Mouse (Mus musculus) olfactory bulb, adult 2 months (tissue): ENCODE results near the gene D3Ertd254e. TPM values are rescaled to one million over a fixed set of nuclear protein-coding genes. Genes with fewer than 3 reads are reported as not detected.

ENCODE experiments used
- H3K27ac ChIP-seq: fragments of 200-500 bp; 2 replicates; pipeline ENCODE4 v1.5.1; 2012; ENCODE audit warnings: low read depth, low read length; ENCODE audit not compliant: insufficient read depth
- H3K4me1 ChIP-seq: fragments of 200-500 bp; 2 replicates; pipeline ENCODE4 v1.6.1; 2012; ENCODE audit warnings: low read length; ENCODE audit not compliant: control insufficient read depth, insufficient read depth
- H3K4me3 ChIP-seq: fragments of 200-500 bp; 2 replicates; pipeline ENCODE4 v1.5.1; 2012; ENCODE audit warnings: mild to moderate bottlenecking, low read depth, low read length, moderate library complexity; ENCODE audit not compliant: insufficient read depth
- CTCF ChIP-seq: fragments of 200-500 bp; IDR thresholded peaks from 2 replicates; pipeline ENCODE4 v1.5.1; 2012; ENCODE audit warnings: low read depth, mild to moderate bottlenecking, low read length, moderate library complexity; ENCODE audit not compliant: insufficient read depth
- POLR2A ChIP-seq: fragments of 200-500 bp; IDR thresholded peaks from 2 replicates; pipeline ENCODE4 v1.6.1; 2012; ENCODE audit warnings: mild to moderate bottlenecking, low read depth, low read length, moderate library complexity; ENCODE audit not compliant: insufficient read depth
- WGBS: fragments of 180-500 bp; shearing (Covaris S2); methylation state at CpG from one replicate; pipeline ENCODE4 v1.1.7; 2018; 5-methylcytosine and 5-hydroxymethylcytosine counted together
- polyA plus RNA-seq: library from polyadenylated mRNA; stranded (reverse); fragments of >200 nt; gene quantifications from 2 replicates; pipeline ENCODE4 v1.2.4, GENCODE M21; 2012; ENCODE audit warnings: low replicate concordance; ENCODE audit not compliant: missing spikeins, insufficient read depth, insufficient read length

Gene D3Ertd254e
- polyA plus RNA-seq, 1 experiment, result not detected

DNA sequence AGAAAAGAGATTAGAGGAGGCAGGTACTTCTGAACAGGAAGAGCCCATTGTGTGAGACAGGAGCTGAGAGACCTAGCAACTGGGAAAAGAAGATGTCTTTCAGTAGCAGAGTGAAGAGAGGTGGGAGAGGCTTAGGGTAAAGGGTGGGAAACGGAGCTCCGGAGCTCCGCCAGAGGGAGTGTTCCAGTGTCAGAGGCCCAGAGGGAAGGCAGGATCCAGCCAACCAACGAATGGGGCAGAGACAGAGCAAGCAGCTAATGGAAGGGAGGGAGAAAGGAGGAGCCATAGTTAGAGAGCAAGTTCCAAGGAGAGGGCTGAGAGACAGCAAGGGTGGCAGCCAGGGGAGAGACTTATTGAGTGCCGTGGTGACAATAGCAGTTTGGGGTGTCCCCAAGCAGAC lies 4.5 kb downstream of the D3Ertd254e start:
- WGBS, result 14% methylated on average over 5 of the region's 5 CpGs
- Histone ChIP-seq H3K4me1 (peaks cover 18% of the 10 kb centered on the region), H3K27ac (no peak overlapping the region), H3K4me3 (no peak overlapping the region)
- TF ChIP-seq CTCF (no peak), POLR2A (no peak)

DNA sequence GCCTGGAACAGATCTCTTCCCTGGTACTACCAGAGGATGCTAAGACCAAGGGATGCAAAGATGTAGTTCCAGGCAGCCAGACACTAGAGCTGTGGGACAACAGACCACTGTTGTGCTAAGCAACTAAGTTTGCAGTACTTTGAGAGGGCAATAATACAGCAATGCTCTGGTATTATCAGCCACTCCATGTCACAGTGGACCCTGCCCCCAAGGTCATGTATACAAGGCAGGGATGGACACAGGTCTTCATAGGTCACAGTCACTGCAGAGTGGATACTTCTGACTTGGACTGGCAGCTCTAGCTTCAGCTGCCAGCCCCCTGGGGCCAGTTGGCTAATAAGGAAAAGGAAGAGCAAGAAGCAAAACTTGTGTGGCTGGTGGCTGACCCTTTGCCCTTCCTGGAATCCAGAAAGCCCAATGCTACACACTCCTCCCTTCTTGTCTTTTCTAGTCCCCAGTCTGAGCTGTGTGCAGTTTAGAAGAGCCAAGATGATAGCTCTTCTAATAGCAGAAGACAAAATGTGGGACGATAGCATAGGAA lies 19.9 kb downstream of the D3Ertd254e start:
- 87% methylated on average over 1 of the region's 1 CpGs for WGBS
- Histone ChIP-seq H3K4me3 (no peak overlapping the region), H3K4me1 (peaks cover 3% of the 10 kb centered on the region; the same call in 1 of the 2 replicates), H3K27ac (no peak overlapping the region)
- no peak for TF ChIP-seq CTCF
- TF ChIP-seq POLR2A, result no peak

- TF ChIP-seq CTCF (no peak), POLR2A (no peak)
- Histone ChIP-seq H3K4me1 (peaks cover 3% of the 10 kb centered on the region; the same call in 1 of the 2 replicates), H3K27ac (no peak overlapping the region; the same call in 1 of the 2 replicates), H3K4me3 (no peak overlapping the region)
- WGBS, result 71% methylated on average over 1 of the region's 1 CpGs
Observed at GRCm38 (mm10) chr3:36171348-36171747, 20.5 kb downstream of the D3Ertd254e start.

DNA sequence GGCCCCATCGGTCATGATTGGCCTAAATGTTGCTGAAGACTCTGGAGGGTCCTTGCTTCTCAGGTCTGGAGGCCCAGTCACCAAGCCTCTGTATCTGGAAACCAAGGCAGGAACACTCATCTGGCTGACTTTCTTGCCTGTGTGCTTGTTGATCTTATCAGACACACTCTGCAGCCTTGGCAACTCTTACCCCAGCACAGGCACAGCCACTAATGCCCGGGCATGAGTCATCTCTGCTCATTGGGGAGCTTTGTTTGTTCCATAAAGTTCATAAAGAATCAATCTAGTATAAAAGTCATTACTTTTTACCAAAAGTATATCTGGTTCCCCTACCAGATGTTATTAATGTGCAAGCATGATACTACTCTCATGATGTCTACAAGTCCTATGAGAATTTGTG lies 22.9 kb downstream of the D3Ertd254e start:
- Histone ChIP-seq H3K27ac (no peak overlapping the region), H3K4me1 (peaks cover 3% of the 10 kb centered on the region; the same call in 1 of the 2 replicates), H3K4me3 (no peak overlapping the region)
- WGBS, result 95% methylated on average over 2 of the region's 2 CpGs
- TF ChIP-seq CTCF (no peak), POLR2A (no peak)

- Histone ChIP-seq H3K4me3 (no peak overlapping the region), H3K27ac (no peak overlapping the region), H3K4me1 (no peaks in the 10 kb centered on the region)
- TF ChIP-seq CTCF (no peak), POLR2A (no peak)
- 3% methylated on average over 4 of the region's 4 CpGs for WGBS
Observed at GRCm38 (mm10) chr3:36181519-36181918, 30.7 kb downstream of the D3Ertd254e start.

GRCm38 (mm10) chr3:36186510-36186909 lies 35.7 kb downstream of the D3Ertd254e start:
- Histone ChIP-seq H3K4me1 (no peaks in the 10 kb centered on the region), H3K27ac (no peak overlapping the region), H3K4me3 (no peak overlapping the region)
- no peak for TF ChIP-seq CTCF
- TF ChIP-seq POLR2A, result no peak
- 88% methylated on average over 4 of the region's 4 CpGs for WGBS

DNA sequence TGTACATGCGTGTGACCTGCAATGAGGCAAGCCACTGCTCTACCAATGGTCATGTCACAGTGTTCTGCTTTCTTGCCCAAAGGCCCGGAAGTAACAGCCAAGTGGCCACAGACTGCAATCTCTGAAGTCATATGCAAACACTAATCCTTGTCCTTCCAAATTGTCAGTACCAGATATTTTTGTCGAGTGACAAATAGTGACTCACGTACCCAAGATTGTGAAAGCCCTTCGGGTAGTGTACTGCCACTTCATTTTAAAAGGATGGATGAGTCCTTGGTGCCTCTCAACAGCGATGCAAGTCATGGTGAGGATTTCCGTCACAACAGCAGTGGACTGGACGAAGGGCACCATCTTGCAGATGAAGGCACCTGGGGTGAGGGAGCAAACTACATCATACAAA lies 38.4 kb downstream of the D3Ertd254e start:
- H3K27ac ChIP-seq, result no peak overlapping the region
- H3K4me3 ChIP-seq, result no peak overlapping the region
- TF ChIP-seq CTCF (no peak), POLR2A (no peak)
- WGBS, result 90% methylated on average over 8 of the region's 8 CpGs
- no peaks in the 10 kb centered on the region for H3K4me1 ChIP-seq

- peaks cover 2% of the 10 kb centered on the region; the same call in 1 of the 2 replicates for H3K4me1 ChIP-seq
- no peak overlapping the region for H3K27ac ChIP-seq
- 34% methylated on average over 5 of the region's 5 CpGs for WGBS
- no peak overlapping the region for H3K4me3 ChIP-seq
- TF ChIP-seq CTCF (no peak), POLR2A (no peak)
Observed at GRCm38 (mm10) chr3:36201098-36201497, 50.3 kb downstream of the D3Ertd254e start.

DNA sequence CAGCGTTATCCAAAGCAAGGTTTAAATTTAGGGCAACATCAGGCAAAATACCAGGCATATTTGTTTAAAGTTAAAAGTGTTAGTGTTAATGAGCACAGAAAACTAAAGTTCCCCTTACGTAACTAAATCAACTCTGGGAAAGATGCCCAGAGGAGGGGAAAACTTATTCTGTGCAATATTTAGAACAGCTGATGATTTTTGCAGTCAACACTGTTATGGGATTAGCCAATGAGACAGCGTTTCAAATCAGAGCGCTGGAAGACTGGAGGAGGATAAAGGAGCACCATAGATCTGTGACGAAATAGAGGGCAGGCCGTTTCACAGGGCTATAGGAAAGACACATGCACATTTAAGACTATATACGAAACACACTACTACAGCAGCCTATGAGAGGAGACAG lies 52.1 kb downstream of the D3Ertd254e start:
- WGBS, result 55% methylated on average over 7 of the region's 7 CpGs
- H3K4me3 ChIP-seq, result no peak overlapping the region
- no peak for TF ChIP-seq CTCF
- TF ChIP-seq POLR2A, result no peak
- peaks cover 2% of the 10 kb centered on the region; the same call in 1 of the 2 replicates for H3K4me1 ChIP-seq
- no peak overlapping the region for H3K27ac ChIP-seq

GRCm38 (mm10) chr3:36207520-36208264 lies 56.9 kb downstream of the D3Ertd254e start:
- Histone ChIP-seq H3K4me3 (no peak overlapping the region), H3K27ac (no peak overlapping the region), H3K4me1 (no peaks in the 10 kb centered on the region)
- 67% methylated on average over 19 of the region's 19 CpGs for WGBS
- TF ChIP-seq POLR2A (no peak), CTCF (no peak)
